Mouse (Mus musculus): ENCODE measurements around the gene 5031439G07Rik.
A peak's percentile ranks its signal among the peaks of the same experiment; 100 is the strongest.

DNA sequence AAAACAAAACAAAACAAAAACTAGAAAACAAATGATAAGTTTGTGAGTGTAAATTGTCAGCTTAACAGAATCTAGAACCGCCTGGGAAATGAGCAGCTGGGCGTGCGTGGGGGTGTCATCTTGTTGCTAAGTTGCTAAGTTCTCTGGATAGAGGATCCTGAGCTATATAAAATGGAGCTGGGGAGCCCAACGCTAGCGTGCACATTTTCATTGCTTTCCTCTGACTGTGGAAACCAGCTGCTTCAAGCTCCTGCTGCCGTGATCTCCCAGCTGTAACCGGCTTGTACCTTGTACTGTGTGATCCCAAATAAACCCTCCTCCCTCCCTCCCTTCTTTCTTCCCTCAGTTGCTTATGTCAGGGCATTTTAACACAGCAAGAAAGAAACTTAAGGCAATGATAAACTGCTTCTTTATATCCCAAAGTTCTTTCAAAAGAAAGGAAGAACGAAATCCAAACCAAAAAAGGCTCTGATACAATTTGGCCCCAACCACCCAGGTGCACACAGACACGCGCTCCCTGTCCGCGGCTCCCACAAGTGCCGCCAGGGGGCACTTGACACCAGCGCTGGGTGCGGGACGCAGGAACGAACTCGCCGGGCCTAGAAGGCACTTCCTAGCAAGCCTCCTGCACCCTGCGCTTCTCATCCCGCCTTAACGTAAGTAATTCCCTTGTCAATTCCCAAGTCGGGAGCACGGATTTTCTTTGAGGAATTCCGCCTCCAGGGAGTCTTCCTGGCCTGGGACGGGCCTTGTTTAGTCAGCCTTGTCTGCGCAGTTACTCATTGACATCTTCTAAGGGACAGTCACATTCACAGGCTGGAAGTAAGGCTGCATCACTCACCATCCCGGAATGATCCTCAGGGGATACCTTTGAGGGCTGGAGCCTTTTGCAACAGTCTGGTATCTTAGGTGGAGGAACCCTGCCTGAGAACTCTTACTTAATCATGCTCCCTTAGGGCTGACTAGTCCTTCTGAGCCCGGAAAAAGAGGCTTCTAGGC, 12.9 kb upstream of the 5031439G07Rik start:
- TF ChIP-seq CTCF (IDR thresholded peaks at IDR 0.05; ENCODE audit: low read depth) = peak; percentile 90
- no peak for TF ChIP-seq EP300 (IDR thresholded peaks at IDR 0.05; ENCODE audit: low read depth)

All from heart, postnatal 0 days (tissue).